Mouse (Mus musculus): ENCODE measurements around the gene Mfsd5.

Gene Mfsd5

DNA sequence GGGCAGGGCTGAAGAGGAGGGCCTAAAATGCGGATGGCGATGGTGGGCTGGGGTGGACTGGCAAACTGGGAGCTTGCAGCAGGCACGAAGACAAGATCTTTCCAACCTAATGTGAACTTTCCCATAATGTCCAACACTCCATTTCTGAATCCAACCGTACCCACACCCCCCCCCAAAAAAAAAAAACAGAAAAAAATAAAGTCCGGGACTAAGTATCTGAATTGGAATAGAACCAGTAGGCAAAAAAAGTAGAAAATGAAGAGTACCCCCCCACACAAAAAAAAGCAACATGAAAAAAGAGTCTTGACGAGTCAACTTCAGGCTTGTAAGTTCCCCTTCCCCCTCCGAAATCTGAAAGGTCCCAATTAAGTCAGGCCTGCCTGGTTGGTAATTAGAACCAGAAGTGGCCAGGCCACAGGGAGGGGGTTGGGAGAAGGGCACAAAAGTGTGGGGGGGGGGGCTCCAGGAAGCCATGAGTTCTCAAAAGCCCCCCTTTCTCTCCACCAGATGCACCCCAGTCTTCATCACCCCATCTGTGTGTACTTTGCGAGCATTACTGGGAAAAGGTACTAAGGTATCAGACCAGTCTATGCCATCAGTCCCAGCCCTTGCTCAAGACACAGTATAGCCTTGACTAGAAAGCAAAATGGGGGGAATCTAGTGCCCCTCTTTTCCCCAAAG lies 31.0 kb upstream of the Mfsd5 start:
- peak; percentile 63 for DNase-seq (ENCODE audit: low spot score)

DNA sequence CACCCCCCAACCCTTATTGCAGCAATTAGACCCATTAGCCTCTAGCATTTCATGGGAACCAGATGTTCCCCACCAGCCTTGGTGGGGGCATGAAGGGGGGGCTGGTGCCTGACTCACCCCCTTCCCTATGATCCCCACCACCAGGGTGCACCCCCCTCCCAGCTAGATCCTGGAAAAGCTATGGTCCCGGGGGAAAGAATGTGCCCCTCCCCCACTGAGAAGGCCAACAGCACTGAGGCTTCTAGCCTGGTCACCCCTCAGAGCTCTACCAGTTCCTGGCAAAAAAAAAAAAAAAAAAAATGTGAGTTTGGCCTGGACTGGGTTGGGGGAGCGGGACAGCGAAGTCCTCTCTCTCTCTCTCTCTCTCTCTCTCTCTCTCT lies 30.5 kb upstream of the Mfsd5 start:
- peak; percentile 70 for DNase-seq (ENCODE audit: low spot score)

DNA sequence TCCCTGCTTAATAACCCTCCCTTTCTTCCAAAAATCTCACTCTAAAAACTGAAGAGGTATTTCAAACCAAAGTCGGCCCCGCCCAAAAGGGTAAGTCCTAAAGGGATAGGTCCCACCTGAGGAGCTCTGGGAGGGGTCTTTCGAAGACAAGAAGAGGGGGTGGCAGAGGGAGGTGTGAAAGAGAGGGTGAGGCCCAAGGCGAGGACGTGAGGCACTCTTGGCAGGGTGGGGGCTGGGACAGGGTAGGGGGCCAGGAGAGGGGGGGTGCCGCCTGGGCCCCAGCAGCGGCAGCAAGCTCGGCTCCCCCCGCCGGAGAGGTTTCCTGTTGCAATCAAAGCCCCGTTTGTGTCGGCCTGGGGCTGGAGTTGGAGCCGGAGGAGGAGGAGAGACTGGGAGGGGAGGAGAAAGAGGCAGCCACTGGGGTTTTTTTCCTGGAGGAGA lies 30.0 kb upstream of the Mfsd5 start:
- peak; percentile 49 for DNase-seq (ENCODE audit: low spot score)

DNA sequence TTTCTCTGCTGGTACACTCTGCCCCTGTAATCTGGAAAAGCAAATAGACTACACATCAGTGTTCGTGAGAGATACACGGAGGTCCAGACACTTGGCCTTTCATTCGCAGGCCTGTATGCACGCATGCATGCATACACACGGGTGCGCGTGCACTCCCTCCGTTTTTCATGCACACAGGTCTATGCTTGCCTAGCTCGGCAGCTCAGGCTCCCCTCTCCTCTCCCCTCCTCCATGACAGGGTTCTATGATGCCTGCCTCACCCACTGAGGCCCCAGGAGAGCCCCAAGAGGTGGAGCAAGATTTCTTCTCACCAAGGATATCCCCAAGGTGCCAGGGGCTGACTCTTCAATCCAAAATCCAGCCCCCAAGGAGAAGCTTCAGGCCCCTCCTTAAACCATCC lies 29.3 kb upstream of the Mfsd5 start:
- no peak for DNase-seq (ENCODE audit: low spot score)

DNA sequence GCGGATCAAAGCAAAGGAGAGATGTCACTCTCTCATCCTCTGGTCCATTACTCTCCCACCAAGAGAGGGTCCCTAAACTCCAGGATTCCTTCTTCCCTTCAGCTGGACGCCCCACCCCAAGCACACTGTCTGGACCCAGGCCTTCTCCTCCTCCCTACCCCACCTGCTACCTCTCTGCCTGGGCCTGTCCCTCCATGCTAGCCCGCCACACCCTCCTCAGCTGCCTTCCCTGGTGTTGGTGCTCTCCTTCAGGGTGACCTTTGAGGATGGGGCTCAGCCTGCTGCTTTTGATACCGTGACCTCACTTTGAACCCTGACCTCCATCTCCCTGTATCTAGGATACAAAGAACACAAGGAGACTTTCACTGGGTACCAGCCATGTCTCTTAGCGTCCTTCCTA lies 28.7 kb upstream of the Mfsd5 start:
- DNase-seq (ENCODE audit: low spot score) = no peak

DNA sequence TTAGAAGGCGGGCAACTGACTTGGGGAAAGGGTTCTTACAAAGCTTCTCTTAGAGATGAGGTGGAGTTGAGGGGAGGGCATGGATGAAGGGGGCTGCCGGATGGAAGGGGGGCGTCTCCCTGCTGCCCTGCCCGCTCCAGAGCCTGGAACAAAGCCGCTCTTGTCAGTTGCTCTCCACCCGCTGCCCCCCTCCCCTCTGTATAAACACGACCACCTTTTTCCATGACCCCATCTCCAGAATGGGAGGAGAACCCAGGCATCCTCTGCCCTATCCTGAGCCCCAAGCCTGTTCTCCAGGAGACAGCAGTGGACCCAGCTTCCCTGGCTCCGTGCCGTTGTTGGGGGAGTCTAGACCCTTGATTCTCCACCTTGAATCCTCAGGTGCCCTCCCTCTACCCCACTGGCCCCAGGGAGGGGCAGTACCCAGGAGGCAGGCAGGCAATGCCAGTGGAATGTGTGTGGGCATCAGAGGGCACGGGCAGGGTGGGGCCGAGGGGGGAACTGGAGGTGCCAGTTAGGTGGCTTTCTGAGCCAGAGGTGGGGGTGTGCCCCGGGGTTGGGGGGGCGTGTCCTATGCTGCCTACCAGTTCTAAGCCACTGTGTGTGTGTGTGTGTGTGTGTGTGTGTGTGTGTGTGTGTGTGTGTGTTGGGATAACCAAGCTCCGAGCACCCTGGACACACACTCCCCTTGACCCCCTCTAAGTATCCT lies 23.6 kb upstream of the Mfsd5 start:
- DNase-seq (ENCODE audit: low spot score) = no peak

DNA sequence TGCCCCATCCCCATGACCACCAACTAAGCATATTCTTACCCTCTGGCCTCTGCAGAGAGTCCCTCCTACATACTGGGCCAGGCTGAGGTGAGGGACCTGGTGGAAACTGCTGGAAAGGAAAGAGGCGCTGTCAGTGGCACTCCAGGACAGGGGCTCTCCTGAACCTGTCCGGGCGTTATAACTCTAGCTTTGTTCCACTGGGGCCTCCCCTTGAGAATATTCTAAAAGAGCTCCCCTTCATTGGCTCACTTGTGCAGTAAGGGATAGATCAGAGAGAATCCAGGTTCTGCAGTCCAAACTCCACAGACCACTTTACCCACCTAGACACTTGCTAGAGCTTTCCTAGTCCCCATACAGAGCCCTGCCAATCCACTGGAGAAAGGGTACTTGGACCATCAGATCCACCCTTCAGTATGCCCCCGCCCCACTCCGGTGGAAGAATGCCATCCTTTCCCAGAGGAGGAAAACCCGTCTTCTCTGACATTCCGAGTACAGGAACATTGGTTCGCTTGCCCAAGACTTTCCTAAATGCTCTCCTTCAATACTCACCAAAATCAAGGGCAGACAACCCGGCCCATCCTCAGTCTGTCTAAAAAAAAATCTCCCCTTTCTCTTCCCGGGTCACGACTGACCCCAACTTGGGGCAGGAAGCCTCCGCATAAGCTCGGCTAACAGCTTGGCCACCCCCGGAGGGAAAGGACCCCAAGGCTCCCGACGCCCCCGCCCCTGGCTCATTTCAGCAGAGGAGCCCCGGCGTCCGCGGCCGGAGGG lies 22.6 kb upstream of the Mfsd5 start:
- peak; percentile 50 for DNase-seq (ENCODE audit: low spot score)

DNA sequence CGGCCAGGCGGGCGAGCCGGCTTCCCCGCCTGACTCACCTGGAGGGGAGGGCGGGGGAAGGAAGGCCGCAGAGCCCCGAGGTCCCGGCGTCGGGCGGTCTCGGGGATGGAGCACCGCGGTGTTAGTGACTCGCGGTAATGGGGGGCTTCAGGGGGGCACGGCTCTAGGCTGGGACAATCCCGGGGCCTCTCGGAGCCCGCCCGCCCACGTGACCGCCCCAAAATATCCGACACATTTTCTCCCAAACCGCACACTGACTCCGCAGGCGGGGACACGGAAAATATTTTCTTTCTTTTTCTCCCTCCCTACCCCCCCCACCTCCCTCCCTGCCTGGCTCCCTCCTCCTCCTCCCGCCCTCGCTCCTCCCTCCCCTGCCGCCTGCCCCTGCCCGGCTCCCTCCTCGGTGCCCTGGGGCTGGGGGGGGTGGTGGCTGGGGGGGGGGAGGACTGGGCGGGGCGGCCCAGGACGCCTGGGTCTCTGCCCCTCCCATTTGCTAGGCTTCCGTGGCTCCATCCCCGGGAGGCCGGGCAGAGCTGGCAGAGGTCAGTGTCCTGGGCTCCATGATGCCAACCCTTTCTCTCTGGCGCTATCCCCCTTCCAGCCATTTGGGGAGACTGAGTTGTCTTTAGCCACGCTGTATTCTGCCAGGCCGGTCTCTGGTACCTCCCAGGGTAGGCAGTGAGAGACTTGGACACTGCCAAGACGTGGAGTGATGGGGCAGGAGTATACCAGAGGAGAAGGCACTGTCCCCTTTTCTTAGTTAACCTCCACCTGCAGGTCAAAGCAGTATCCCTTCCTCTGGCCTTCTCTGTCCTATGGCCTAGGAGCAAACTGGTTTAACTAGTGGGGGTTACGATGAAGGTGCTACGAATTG lies 21.8 kb upstream of the Mfsd5 start, which contains the start of gene Rarg:
Gene Rarg, minus strand, starts transcription at position 316 of the 874 bp plus-strand sequence.
- peak; percentile 91 for DNase-seq (ENCODE audit: low spot score)

DNA sequence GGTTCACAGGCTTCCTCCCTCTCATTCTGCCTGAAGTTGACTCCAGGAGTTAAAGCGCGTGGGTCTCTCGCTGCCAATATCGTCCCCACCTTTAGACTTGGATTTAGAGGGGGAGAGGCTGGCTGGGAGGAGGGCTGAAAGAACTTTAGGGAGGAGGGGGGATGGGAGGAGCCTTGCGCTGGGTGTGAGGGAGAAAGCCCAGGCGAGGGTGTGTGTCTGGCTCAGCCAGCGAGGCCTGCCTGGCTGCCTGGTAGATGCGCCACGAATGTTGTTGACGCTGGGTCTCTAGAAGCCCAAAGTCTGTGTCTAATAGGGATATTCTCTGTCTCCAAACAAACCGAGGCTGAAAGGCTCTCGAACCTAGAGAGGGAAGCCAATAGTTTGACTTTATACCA lies 21.2 kb upstream of the Mfsd5 start:
- DNase-seq (ENCODE audit: low spot score) = peak; percentile 84

DNA sequence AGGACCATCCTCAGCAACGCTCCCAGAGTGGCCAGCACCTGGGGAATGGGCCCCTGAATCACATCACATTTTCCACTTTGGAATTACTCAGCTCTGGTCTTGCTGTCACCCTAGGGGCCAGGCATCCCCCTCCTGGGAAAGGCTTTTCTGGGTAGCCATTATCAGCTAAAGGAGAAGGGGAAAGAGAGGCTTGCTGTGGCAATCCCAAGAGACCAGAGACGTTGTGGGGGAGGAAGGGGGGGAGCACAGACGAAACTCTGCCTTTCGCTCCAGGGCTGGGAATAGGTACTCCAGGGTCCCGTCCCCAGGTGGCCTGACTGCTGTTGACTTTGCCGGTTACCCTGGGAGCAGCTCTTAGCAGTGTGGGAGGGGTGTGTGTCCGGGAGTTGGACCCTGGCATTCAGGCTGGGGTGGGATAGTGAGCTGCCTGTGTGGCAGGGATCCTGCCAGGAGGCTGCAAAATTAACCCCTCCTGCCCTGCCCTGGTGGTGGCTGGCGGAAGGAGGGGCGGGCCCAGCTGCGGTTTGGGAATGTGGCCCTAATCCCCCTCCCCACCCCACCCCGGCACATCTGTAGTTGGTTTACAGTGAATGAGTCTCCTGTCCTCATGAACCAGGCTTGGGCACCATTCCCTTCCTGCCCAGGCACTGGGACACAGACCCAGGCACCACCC lies 20.5 kb upstream of the Mfsd5 start:
- peak; percentile 64 for DNase-seq (ENCODE audit: low spot score)

DNA sequence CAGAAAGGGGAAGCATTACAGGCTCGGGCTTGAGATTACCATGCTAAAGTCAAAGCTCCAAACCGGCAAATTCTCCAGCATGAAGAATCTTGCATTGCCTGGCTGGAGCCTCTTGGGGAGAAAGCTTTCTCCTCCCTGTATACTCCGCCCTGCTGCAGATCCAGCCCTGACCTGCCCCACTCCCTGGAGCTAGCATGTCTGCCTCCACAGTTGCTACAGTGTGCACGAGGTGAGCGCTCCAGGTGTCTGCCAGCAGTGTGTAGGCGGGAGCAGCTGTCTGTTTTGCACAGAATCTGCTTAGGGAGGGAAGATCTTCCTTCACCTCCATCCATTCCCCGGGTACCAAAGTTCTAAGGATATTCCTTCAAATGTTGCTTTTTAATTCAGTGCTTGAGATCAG lies 16.7 kb upstream of the Mfsd5 start:
- DNase-seq (ENCODE audit: low spot score) = no peak

DNA sequence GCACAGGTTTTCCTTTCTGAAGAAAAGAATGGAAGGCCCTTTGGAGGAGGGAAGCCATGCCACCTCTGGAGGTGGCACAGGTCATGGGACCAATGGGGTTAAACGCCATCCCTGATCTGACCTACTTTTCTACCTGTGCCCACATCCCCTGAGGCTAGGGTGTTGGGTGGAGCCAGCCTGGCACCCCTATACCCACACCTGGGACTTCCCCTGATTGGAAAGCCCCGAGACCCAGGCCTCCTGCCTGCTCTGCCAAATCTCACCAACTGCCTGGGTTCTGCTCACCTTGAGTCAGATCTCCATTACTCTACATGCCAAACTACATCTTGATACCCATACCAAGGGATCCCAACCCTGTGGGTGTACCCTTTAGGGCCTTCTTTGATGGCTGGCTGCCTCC lies 16.2 kb upstream of the Mfsd5 start:
- DNase-seq (ENCODE audit: low spot score) = no peak

DNA sequence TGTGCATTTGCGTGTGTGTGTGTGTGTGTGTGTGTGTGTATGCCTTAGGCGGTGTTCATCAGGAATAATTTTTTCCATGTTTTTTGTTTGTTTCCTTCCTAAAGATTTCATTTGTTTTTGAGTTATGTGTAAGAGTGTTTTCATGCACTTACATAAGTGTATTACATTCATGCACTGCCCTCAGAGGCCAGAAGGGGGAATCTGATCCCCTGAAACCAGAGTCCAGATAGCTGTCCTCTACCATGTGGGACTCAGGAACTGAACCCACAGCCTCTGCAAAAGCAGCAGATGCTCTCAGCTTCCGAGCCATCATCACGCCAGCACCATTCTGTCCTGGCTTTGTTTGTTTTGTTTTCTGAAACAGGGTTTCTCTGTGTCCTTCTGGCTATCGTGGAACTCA lies 13.7 kb upstream of the Mfsd5 start:
- DNase-seq (ENCODE audit: low spot score) = no peak

DNA sequence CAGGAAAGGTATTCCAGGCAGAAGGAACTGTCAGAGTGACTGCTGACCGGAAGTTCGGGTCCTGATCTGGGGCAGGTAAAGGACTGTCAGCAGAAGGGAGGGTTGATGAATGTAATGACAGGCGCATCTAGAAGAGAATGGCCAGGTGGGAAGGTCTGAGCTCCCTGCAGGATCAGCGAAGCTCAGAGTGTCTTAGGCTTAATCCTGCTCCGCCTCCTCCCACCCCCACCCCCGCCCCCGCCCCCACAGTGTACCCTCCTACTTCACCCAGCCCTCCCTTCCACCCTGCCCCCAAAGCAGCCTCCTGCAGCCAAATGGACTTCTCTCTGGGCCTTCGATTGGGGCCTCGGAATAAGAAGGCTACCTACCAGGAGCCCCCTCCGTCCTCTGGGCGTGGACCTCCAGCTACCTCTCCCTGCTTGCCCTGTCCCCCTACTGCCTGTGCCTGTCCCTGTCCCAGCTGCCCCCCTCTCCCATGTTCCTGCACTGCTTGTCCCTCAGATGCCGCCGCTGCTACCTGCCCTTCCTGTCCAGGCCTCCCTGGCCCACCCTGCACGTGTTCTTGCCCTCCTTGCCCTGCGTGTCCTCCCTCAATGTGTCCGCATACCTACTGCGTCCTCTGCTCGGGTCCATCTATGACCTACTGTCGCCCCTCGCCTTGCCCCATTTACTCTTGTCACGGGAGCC lies 8.8 kb upstream of the Mfsd5 start, which contains the start of gene Gm9918:
Gene Gm9918, plus strand, starts transcription at position 290 of the 687 bp plus-strand sequence.
- DNase-seq (ENCODE audit: low spot score) = peak; percentile 42

DNA sequence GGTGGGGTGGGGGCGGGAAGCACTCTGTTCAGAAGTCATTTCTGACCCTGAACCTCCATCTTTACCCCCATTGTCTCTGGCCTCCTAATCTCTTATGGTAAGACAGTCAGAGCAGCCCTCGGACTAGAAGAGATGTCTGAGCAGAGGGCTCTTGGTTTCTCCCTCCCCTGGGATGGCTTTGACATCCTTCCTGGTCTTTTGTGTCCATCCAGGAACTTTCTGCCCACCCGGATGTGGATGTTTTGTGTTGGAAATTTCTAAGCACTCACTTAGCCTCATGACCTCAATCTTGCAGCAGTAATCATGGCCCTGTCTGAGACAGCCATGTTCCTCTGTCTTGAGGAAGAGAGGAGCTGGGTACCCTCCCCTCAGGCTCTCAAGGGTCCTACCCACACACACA lies 7.8 kb upstream of the Mfsd5 start:
- DNase-seq (ENCODE audit: low spot score) = no peak

DNA sequence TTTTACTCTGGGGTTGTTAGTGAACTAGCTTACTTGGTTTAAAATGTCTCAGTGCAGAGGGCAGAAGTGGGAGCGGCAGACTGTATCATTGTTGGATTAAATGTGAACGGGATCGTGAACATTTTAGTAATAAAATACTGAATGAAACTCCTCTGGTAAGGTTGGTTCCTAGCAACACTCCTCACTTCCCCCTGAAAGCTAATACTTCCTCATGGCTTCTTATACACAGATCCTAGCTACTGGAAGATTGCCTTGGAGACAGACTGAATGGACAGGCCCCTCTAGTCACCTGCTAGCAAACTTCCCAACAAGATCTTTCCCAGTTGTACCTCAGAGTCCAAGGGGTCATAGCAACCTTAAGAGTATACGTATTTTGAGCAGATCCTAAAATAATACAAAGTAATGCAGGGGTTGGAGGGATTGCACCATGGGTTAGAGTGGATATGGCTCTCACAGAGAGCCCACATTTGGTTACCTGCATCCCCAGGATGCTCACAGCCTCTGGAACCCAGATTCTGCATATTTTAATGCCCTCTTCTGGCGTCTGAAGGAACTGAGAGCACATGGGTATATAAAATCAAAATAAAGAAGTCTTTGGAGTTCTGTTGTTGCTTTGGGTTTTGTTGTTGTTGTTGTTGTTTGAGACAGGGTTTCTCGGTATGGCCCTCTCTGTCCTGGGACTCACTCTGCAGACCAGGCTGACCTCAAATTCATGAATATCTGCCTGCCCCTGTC lies 5.1 kb upstream of the Mfsd5 start:
- no peak for DNase-seq (ENCODE audit: low spot score)

DNA sequence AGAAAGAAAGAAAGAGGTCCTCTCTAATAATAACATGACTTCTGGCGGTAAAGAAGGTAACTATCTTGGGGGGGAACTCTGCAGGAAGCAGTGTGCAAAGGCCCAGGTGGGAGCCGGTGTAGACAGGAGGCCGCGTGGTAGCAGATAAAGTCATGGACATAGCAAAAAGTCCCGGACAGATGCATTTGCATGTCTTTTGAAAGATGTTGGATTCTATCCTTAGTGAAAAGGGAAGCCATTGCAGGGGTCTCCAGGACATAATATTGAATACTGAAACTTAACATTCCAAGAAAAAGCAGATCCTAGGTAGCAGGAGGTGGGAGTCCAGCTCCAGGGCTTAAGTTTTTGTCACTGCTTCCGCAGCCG lies 545 bp upstream of the Mfsd5 start:
- DNase-seq (ENCODE audit: low spot score) = no peak

DNA sequence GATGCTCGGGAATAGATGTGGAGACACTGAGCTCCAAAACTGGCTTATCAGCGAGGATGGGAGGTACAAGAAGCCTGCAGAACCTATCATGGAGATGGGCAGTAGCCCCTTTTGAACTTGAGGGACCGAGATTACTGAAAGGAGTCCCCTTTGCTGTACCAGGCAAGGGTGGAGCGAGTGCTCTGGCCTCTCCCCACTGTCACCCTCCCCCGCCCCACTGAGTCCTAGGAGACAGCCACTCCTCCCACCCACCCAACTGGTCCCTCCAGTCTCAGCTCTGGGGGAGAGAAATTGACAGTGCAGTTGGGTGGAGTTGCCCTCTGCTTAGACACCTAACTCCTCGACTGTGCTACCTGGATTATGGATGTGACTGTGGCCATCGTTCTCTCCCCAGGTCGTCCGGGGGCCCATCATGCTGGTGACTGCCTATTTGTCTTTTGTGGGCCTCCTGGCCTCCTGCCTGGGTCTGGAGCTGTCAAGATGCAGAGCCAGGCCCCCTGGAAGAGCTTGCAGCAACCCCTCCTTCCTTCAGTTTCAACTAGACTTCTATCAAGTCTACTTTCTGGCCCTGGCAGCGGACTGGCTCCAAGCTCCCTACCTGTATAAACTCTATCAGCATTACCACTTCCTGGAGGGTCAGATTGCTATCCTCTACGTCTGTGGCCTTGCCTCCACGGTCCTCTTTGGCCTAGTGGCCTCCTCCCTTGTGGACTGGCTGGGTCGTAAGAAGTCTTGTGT lies 698 bp downstream of the Mfsd5 start:
- no peak for DNase-seq (ENCODE audit: low spot score)

DNA sequence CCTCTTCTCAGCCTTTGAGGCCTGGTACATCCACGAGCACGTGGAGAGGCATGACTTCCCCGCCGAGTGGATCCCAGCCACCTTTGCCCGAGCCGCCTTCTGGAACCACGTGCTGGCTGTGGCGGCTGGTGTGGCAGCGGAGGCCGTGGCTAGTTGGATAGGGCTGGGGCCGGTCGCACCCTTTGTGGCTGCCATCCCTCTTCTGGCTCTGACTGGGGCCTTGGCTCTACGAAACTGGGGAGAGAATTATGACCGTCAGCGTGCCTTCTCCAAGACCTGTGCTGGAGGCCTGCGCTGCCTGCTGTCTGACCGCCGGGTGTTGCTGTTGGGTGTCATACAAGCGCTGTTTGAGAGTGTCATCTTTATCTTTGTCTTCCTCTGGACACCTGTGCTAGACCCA lies 1.4 kb downstream of the Mfsd5 start:
- DNase-seq (ENCODE audit: low spot score) = no peak

Measured in MN1 (cell line).